Mouse (Mus musculus) ES-Bruce4 (cell line): ENCODE data around the gene Dennd4c. TPM values are rescaled to one million over a fixed set of nuclear protein-coding genes. Genes with fewer than 3 reads are reported as not detected.
A peak's percentile ranks its signal among the peaks of the same experiment; 100 is the strongest.
"Not testable (repeated sequence)": the region's sequence is repeated elsewhere in the genome, so short reads cannot be mapped to it uniquely, and the experiment has no call there.

Experiments used
- H3K27ac ChIP-seq: 2 replicates; pipeline ENCODE4 v1.5.1; 2012; ENCODE audit warnings: low read length, inconsistent platforms; ENCODE audit not compliant: insufficient read depth
- H3K27me3 ChIP-seq: 2 replicates; pipeline ENCODE4 v1.6.1; 2012; ENCODE audit warnings: mild to moderate bottlenecking, low read length, inconsistent platforms; ENCODE audit not compliant: control insufficient read depth, poor library complexity, insufficient read depth, severe bottlenecking
- H3K36me3 ChIP-seq: 2 replicates; pipeline ENCODE4 v1.6.1; 2012; ENCODE audit warnings: inconsistent platforms, mild to moderate bottlenecking, low read length, moderate library complexity; ENCODE audit not compliant: control insufficient read depth, poor library complexity, insufficient read depth, severe bottlenecking
- H3K4me1 ChIP-seq: one replicate; pipeline ENCODE4 v1.8.1; 2011; ENCODE audit warnings: low read length; ENCODE audit not compliant: control insufficient read depth, insufficient read depth
- H3K4me3 ChIP-seq: 2 replicates; pipeline ENCODE4 v1.5.1; 2011; ENCODE audit warnings: low read depth, mild to moderate bottlenecking, low read length
- H3K9ac ChIP-seq: 2 replicates; pipeline ENCODE4 v1.6.1; 2012; ENCODE audit warnings: low read depth, mild to moderate bottlenecking, inconsistent platforms; ENCODE audit not compliant: poor library complexity, severe bottlenecking
- H3K9me3 ChIP-seq: replicated peaks from 2 replicates; pipeline ENCODE4 v1.6.1; 2012; ENCODE audit warnings: mild to moderate bottlenecking, low read length, inconsistent platforms; ENCODE audit not compliant: control insufficient read depth, poor library complexity, insufficient read depth, severe bottlenecking
- CTCF ChIP-seq: IDR thresholded peaks from one replicate; pipeline ENCODE4 v1.8.1; 2011; ENCODE audit warnings: low read depth, low read length
- EP300 ChIP-seq: IDR thresholded peaks from 2 replicates; pipeline ENCODE4 v1.6.1; 2011; ENCODE audit warnings: low read depth, low read length; ENCODE audit not compliant: insufficient read depth
- POLR2A ChIP-seq: IDR thresholded peaks from one replicate; pipeline ENCODE4 v1.8.1; 2011; ENCODE audit warnings: low read length; ENCODE audit not compliant: insufficient read depth
- polyA plus RNA-seq: library from polyadenylated mRNA; stranded (reverse); fragments of >200 nt; gene quantifications from 2 replicates; pipeline ENCODE4 v1.2.4, GENCODE M21; 2011; ENCODE audit warnings: low read depth; ENCODE audit not compliant: missing spikeins, insufficient read depth, insufficient read length

Dennd4c gene
- polyA plus RNA-seq, 1 experiment: 27.5 TPM

- H3K9ac ChIP-seq: no peak overlapping the region
Observed at GRCm38 (mm10) chr4:86825143-86825542, 76.8 kb downstream of the Dennd4c start.

GRCm38 (mm10) chr4:86831896-86832295 is 83.5 kb downstream of the Dennd4c start:
- no peak overlapping the region for H3K27ac ChIP-seq
- no peaks in the 10 kb centered on the region for H3K4me1 ChIP-seq
- no peak overlapping the region for H3K9ac ChIP-seq
- H3K4me3 ChIP-seq: no peak overlapping the region
- peaks cover 8% of the 10 kb centered on the region; the same call in 1 of the 2 replicates for H3K36me3 ChIP-seq
- H3K27me3 ChIP-seq: no peaks in the 10 kb centered on the region
- TF ChIP-seq POLR2A (no peak), CTCF (no peak), EP300 (no peak)
- H3K9me3 ChIP-seq: peaks cover 7% of the 10 kb centered on the region

More at GRCm38 (mm10) chr4:86825143-86825542, 76.8 kb downstream of the Dennd4c start:
- Histone ChIP-seq H3K4me1 (no peaks in the 10 kb centered on the region), H3K9me3 (peaks cover 7% of the 10 kb centered on the region), H3K27me3 (no peaks in the 10 kb centered on the region), H3K27ac (no peak overlapping the region), H3K4me3 (no peak overlapping the region), H3K36me3 (peaks cover 16% of the 10 kb centered on the region)
- TF ChIP-seq POLR2A: no peak
- TF ChIP-seq EP300: no peak
- TF ChIP-seq CTCF: no peak

GRCm38 (mm10) chr4:86841141-86841540 is 92.8 kb downstream of the Dennd4c start:
- H3K9ac ChIP-seq, H3K4me3 ChIP-seq, H3K27me3 ChIP-seq, H3K9me3 ChIP-seq, H3K4me1 ChIP-seq, H3K36me3 ChIP-seq, H3K27ac ChIP-seq: not testable (repeated sequence)

- TF ChIP-seq EP300: no peak
- no peak for TF ChIP-seq POLR2A
- TF ChIP-seq CTCF: no peak
- Histone ChIP-seq H3K36me3 (0 out of 2 replicates have a peak, but pooled peaks cover 2% of the 10 kb centered on the region), H3K4me3 (no peak overlapping the region)
Observed at GRCm38 (mm10) chr4:86845384-86845783, 97.0 kb downstream of the Dennd4c start.

GRCm38 (mm10) chr4:86847246-86847645 is 98.9 kb downstream of the Dennd4c start:
- TF ChIP-seq EP300 (no peak), POLR2A (no peak), CTCF (no peak)
- Histone ChIP-seq H3K4me1 (no peaks in the 10 kb centered on the region), H3K27ac (no peak overlapping the region), H3K9ac (no peak overlapping the region), H3K4me3 (no peak overlapping the region), H3K27me3 (no peaks in the 10 kb centered on the region), H3K9me3 (no peaks in the 10 kb centered on the region), H3K36me3 (peaks cover 7% of the 10 kb centered on the region; the same call in 1 of the 2 replicates)

More at GRCm38 (mm10) chr4:86845384-86845783, 97.0 kb downstream of the Dennd4c start:
- no peaks in the 10 kb centered on the region for H3K4me1 ChIP-seq
- H3K9me3 ChIP-seq: no peaks in the 10 kb centered on the region
- no peak overlapping the region for H3K27ac ChIP-seq
- no peaks in the 10 kb centered on the region for H3K27me3 ChIP-seq
- no peak overlapping the region for H3K9ac ChIP-seq

- H3K9ac ChIP-seq: no peak overlapping the region
- no peaks in the 10 kb centered on the region for H3K4me1 ChIP-seq
- no peaks in the 10 kb centered on the region for H3K27me3 ChIP-seq
- no peaks in the 10 kb centered on the region for H3K9me3 ChIP-seq
- TF ChIP-seq POLR2A (no peak), EP300 (no peak), CTCF (no peak)
- peaks cover 37% of the 10 kb centered on the region for H3K36me3 ChIP-seq
- H3K4me3 ChIP-seq: no peak overlapping the region
- H3K27ac ChIP-seq: peak overlapping the region; percentile 59; the same call in 1 of the 2 replicates
Observed at GRCm38 (mm10) chr4:86851331-86851730, 103.0 kb downstream of the Dennd4c start.
